15 mouse cellular contexts compared by ENCODE assay signal in genomic region chr12:100998564-100998962, GRCm38 (mm10). TPM values are rescaled to one million over a fixed set of nuclear protein-coding genes. Genes with fewer than 3 reads are reported as not detected.
DNase-seq lines count a peak whose midpoint lies in the region; ATAC-seq and TF ChIP-seq lines count a peak whose summit lies in the region.
"Had no signal": no experiment of that assay in that cellular context is flagged by ENCODE, and none has a peak within 500 bp of the region (broad histone marks: within the 10 kb centered on the region; RNA-seq: fewer than 3 reads in every experiment).

No protein-coding gene starts in this region.

- H3K4me1 ChIP-seq in stomach, embryonic 14.5 days (ENCODE audit: control insufficient read depth, insufficient read depth, low read length), result peaks cover 34% of the 10 kb centered on the region
- H3K4me1 ChIP-seq in stomach, postnatal 0 days (replicated peaks; ENCODE audit: control insufficient read depth, insufficient read depth), result peaks cover 2% of the 10 kb centered on the region; the same call in 1 of the 2 replicates
- peaks cover 91% of the 10 kb centered on the region for H3K4me1 ChIP-seq in liver, embryonic 13.5 days (replicated peaks)

- no peak for ATAC-seq in stomach, embryonic 14.5 days (ENCODE audit: insufficient number of reproducible peaks, insufficient read depth, low FRiP score, low read depth)
- ATAC-seq in stomach, postnatal 0 days (ENCODE audit: low FRiP score, low TSS enrichment), result no peak
- ATAC-seq in liver, embryonic 13.5 days (ENCODE audit: low read depth), result no peak
- ATAC-seq: midbrain, embryonic 13.5 days had no signal

- 25% methylated on average over 8 of the region's 8 CpGs for WGBS in stomach, embryonic 14.5 days
- 35% methylated on average over 8 of the region's 8 CpGs for WGBS in stomach, postnatal 0 days
- 49% methylated on average over 8 of the region's 8 CpGs for WGBS in liver, embryonic 13.5 days (ENCODE audit: insufficient replicate concordance)

- DNase-seq in gastrocnemius, adult 2 months, result no peak
- no peak for DNase-seq in gastrocnemius, adult 18-20 months (ENCODE audit: low spot score)
- DNase-seq in stomach, postnatal 0 days (ENCODE audit: low spot score), result no peak
- DNase-seq in liver, embryonic 13.5 days, result no peak
- DNase-seq in adrenal gland, postnatal 25 days, result no peak
- no peak for DNase-seq in left cerebral cortex, adult 9 months (ENCODE audit: low spot score in 2 of 2)
- no peak for DNase-seq in layer of hippocampus, adult 11-12 months (ENCODE audit: low spot score)
- DNase-seq: cerebellum, adult 9-10 months; heart, postnatal 14 days; kidney, adult 2 months; left cerebral cortex, postnatal 4 days; thymus, postnatal 14 days had no signal

- H3K36me3 ChIP-seq in stomach, embryonic 14.5 days (ENCODE audit: control insufficient read depth, insufficient read depth, low read length), result no peaks in the 10 kb centered on the region
- H3K36me3 ChIP-seq in stomach, postnatal 0 days (ENCODE audit: control insufficient read depth, insufficient read depth, low read length), result no peaks in the 10 kb centered on the region
- no peaks in the 10 kb centered on the region for H3K36me3 ChIP-seq in liver, embryonic 13.5 days
- H3K36me3 ChIP-seq: midbrain, embryonic 13.5 days; neural tube, embryonic 12.5 days had no signal

- no peak overlapping the region for H3K9ac ChIP-seq in stomach, embryonic 14.5 days (replicated peaks; ENCODE audit: low read depth, low read length)
- H3K9ac ChIP-seq in stomach, postnatal 0 days (ENCODE audit: low read length), result no peak overlapping the region
- H3K9ac ChIP-seq in liver, embryonic 13.5 days, result peak overlapping the region; percentile 49
- H3K9ac ChIP-seq: midbrain, embryonic 13.5 days; neural tube, embryonic 12.5 days had no signal

- peak overlapping the region; percentile 78 for H3K27ac ChIP-seq in gastrocnemius, adult 2 months
- peak overlapping the region; percentile 55; the same call in 1 of the 2 replicates for H3K27ac ChIP-seq in stomach, embryonic 14.5 days (ENCODE audit: low read length)
- no peak overlapping the region for H3K27ac ChIP-seq in stomach, postnatal 0 days (replicated peaks)
- H3K27ac ChIP-seq in liver, embryonic 13.5 days, result peak overlapping the region; percentile 92
- H3K27ac ChIP-seq: midbrain, embryonic 13.5 days; neural tube, embryonic 12.5 days had no signal

- H3K9me3 ChIP-seq in stomach, embryonic 14.5 days (ENCODE audit: control insufficient read depth, low read depth, low read length), result no peaks in the 10 kb centered on the region
- H3K9me3 ChIP-seq in stomach, postnatal 0 days (ENCODE audit: control insufficient read depth, low read length), result no peaks in the 10 kb centered on the region
- H3K9me3 ChIP-seq in liver, embryonic 13.5 days (replicated peaks), result no peaks in the 10 kb centered on the region
- H3K9me3 ChIP-seq: midbrain, embryonic 13.5 days; neural tube, embryonic 12.5 days had no signal

- no peak overlapping the region for H3K4me2 ChIP-seq in stomach, embryonic 14.5 days (replicated peaks; ENCODE audit: low read depth, low read length)
- no peak overlapping the region for H3K4me2 ChIP-seq in stomach, postnatal 0 days (replicated peaks; ENCODE audit: low read depth)
- peak overlapping the region; percentile 49 for H3K4me2 ChIP-seq in liver, embryonic 13.5 days
- H3K4me2 ChIP-seq: midbrain, embryonic 13.5 days; neural tube, embryonic 12.5 days had no signal

- no peaks in the 10 kb centered on the region for H3K27me3 ChIP-seq in stomach, embryonic 14.5 days (ENCODE audit: control insufficient read depth, insufficient read depth, low read length)
- no peaks in the 10 kb centered on the region for H3K27me3 ChIP-seq in stomach, postnatal 0 days (ENCODE audit: control insufficient read depth, insufficient read depth, low read length)
- no peaks in the 10 kb centered on the region for H3K27me3 ChIP-seq in liver, embryonic 13.5 days
- H3K27me3 ChIP-seq: neural tube, embryonic 12.5 days had no signal

- no peak for TF ChIP-seq EP300 in stomach, postnatal 0 days (optimal IDR thresholded peaks at IDR 0.05)

- no peak for TF ChIP-seq CTCF in gastrocnemius, adult 2 months (IDR thresholded peaks at IDR 0.05)
- TF ChIP-seq CTCF in stomach, postnatal 0 days (IDR thresholded peaks at IDR 0.05; ENCODE audit: low read depth), result no peak

- no peak overlapping the region for H3K4me3 ChIP-seq in gastrocnemius, adult 2 months
- no peak overlapping the region for H3K4me3 ChIP-seq in stomach, embryonic 14.5 days (ENCODE audit: low read depth, low read length)
- no peak overlapping the region for H3K4me3 ChIP-seq in stomach, postnatal 0 days (ENCODE audit: low read depth, low read length)
- peak overlapping the region; percentile 12; the same call in 1 of the 2 replicates for H3K4me3 ChIP-seq in liver, embryonic 13.5 days (replicated peaks)
- H3K4me3 ChIP-seq: midbrain, embryonic 13.5 days; neural tube, embryonic 12.5 days had no signal

- intact Hi-C loops in gastrocnemius, adult 2 months (cut with DNase I), result no loop called here

RNA-seq across cellular contexts. Expression of gene Ccdc88c, which starts 30.3 kb away (rescaled TPM):
- 10 to 100 TPM; 28.4 to 34.7 TPM for total RNA-seq in gastrocnemius, adult 2 months (2021)
- 10 to 100 TPM; 30.1 to 34.5 TPM for total RNA-seq in gastrocnemius, adult 18-20 months (2021)
- 12.1 and 13.3 TPM in 2 replicates for polyA plus RNA-seq in stomach, embryonic 14.5 days (2014; fragmentation: Nextera tagmentation; extraction: Ambion mirVana)
- 5.7 and 6.0 TPM in 2 replicates for polyA plus RNA-seq in stomach, postnatal 0 days (2015; fragmentation: Nextera tagmentation; extraction: Ambion mirVana)
- polyA plus RNA-seq in liver, embryonic 13.5 days (2015; fragmentation: Nextera tagmentation; extraction: Ambion mirVana), result 5.4 and 5.8 TPM in 2 replicates
- 2.3 and 4.6 TPM in 2 replicates for total RNA-seq in adrenal gland, postnatal 25 days (2021)
